Mouse (Mus musculus) cerebellum, adult 11-12 months (tissue): ENCODE data around the gene Prss36.

Experiments
- DNase-seq: peaks from one replicate; pipeline ENCODE4 v3.0.0; 2022

Gene Prss36

GRCm38 (mm10) chr7:127934075-127934474, 12.4 kb downstream of the Prss36 start:
- no peak for DNase-seq

DNA sequence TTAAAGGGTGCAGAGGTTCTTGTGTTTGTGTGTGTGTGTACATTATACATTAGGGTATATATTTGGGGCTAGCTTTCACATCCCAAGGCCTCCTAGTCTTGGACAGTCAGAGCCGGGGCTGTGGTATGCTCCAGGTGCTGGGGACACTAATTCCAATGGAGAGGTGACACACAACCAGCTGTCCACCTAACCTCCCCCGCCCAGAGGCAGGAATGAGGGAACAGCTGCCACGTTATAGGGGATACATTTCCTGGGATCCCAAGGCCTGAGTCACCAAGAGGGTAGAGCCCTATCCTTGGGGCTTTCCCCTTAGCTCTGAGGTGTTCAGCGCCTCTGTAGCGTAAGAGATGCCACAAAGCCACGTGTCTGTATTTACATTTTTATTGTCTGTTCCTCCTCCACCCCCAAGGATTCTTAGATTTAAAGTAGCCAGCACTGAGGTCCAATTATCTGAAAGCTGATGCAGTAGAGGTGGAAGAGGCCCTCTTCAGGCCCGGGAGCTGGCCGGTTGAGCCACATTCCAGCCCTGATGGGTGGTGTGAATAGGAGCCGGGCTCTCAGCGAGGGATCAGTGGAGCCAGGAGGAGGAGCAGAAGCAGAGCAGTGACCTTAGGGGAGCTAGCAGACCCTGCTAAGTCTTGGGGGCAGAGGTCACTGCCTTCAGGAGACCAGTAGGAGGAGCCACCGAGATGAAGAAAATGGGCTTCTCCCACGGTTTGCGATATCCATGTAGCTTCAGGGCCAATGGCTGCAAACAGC, 14.1 kb downstream of the Prss36 start:
- DNase-seq = no peak

DNA sequence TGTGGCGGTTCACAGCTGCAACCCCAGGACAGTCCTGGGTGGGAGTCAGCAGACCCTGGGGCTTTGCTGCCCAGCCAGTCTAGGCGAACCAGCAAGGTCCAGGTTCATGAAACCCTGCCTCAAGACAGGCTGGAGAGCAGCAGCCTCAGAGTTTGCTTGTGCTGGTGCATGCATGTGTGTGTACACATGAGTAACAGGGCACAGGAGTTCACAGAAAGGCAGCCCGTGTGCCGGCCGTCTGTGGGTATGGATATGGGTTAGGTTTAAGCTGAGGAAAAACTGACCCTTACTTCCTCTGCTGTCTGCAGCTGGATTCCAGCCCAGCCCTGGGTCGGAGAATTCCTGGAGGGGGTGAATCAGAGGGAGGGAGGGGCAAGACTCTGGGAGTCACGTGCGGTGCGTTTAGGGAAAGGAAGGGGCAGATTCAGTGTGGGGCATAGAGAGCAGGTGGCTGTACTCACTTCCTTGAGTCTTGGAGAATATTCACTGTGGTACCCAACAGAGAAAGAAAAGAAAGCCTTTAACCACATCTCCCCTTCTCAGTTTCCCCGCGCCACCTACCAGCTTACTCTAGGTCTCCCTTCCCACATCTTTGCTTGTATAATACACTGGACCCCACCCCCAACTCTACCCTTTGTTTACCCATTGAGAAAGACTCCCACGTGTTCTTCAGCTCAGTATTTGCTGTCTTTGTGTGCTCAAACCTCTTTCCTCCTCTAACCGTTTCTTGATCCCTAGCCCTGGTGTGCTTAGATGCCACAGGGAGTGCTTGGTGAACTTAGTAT, 15.0 kb downstream of the Prss36 start:
- DNase-seq = no peak

GRCm38 (mm10) chr7:127930636-127931035, 15.9 kb downstream of the Prss36 start:
- peak; percentile 4 for DNase-seq

DNA sequence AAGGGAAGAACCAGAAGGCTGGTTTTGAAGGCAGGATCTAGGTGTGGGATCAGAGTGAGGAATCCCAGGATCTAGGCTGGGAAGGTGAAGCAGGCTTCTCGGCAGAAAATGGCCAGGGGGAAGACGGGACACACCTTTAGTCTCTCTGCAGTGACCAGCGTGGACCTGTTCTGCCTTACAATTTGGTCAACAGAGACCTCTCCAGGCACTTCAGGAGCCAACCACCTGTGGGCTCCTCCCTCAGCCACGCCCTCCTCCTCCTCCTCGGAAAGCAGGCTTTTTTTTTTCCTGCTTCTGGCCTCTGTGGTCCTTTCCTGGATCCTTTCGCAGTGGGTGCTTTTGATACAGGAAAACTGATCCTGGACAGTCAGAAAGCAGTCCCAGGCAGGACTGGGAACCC, 16.6 kb downstream of the Prss36 start, which contains the start of gene Prss8:
Prss8 (minus strand) TSS at position 182 of the 400 bp plus-strand sequence.
- DNase-seq = peak; percentile 12

DNA sequence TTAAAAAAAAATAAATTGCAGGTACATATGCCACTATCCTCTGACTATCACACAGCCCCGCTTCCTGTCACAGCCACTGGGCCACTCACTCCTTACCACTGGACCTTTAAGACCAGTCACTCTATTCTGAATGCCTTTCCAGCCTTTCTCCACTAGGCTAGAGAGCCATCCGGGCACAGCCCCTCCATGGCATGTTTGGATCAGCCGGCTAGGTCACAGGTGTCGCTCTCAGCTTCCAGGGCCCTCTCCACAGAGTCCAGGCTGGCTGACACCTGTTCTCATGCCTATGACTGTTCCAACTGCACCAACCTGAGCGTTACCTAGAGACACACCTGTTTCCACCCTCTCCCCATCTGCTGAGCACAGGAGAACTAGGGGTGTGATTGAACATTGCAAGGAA, 17.9 kb downstream of the Prss36 start:
- DNase-seq = peak; percentile 48

GRCm38 (mm10) chr7:127927726-127928125, 18.8 kb downstream of the Prss36 start:
- DNase-seq = peak; percentile 17

DNA sequence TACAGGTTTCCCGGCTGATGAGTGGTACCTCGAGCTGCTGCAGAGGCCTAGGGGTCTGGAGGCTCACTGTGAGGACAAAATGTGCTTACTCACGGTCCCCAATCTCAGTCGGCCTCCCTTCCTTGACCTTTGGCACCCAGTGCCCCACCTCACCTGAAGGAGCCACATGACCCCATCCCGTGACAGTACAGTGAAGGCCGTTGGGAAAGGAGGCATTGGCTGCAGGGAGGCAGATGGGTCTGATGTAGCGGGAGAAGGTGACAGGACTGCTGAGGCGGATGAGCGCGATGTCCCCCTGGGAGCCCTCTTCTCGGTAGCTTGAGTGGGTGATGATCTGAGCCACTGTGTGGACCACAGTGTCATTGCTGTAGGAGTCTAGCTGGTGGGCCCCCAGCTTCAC, 19.7 kb downstream of the Prss36 start:
- DNase-seq = no peak

DNA sequence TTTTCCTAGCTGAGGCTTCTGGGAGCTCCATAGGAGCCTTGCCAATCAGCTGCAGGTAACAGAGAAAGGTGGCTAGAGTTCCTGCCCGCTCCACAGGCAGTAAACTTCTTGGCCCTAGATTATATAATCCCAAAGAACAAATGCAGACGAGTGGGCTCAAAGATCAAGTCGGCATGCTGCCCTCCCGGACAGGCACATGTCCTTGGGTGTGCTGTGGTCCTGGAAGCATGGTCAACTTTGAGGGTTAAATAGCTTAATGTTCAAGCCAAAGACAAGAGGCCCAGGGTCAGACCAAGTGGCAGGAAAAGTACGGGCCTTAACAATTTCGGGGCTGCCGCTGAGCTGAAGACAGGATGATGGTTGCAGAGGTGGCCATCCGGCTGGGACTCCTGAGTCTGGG, 20.5 kb downstream of the Prss36 start:
- DNase-seq = no peak

DNA sequence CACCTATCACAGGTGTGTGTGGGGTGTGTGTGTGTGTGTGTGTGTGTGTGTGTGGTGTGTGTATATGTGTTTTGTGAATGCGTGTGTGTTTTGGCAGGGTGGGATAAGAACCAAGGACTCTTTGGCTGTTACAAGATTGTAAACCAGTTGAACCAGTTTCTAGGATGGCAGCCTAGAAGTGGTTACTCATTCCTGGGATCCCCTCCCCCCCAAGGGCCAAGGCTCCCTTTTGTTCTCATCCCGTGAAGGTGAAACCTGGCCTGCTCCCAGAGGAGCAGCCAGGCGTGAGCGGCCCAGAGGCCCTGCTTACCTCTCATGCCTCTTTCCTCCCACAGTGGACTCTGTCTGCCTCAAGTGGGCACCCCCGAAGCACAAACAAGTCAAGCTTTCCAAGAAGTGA, 21.3 kb downstream of the Prss36 start:
- no peak for DNase-seq

GRCm38 (mm10) chr7:127923714-127924113, 22.8 kb downstream of the Prss36 start:
- no peak for DNase-seq

DNA sequence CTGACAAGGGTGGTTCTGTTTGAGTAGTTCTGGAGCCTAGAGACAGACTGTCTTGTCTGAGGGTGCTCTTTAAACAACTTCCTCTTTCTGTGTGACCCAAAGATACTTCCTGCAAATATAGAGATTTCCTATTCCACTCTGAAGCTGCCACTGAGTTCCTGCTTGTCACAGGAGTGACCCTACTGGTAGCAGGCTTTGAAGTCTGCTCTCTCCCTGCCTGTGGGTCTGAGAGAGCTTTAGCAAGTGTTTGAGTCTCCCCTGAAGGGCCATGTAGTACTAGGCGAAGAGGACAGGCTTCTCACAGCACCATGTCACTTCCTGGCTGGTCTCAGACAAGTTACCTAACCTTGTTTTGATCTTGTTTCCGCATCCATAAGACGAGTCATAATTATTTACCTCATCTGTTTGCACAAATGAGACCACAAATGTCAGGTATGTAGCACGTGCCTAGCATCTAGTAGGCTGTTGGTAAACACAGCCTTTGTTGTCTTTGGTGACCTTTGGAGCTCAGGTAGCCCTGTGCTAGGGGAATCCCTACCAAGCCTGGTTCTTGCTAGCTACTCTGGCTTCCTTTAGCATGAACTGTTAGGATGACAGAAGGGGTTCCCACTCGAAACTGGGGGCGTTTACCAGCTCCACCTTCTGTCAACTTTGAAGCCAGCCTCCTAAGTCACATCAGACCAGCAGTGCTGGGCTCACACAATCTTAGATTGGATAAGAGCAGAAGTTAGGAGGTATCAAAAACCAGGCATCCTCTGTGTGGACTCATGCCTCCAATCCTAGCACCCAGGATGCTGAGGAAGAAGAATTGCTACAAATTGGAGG, 23.9 kb downstream of the Prss36 start:
- DNase-seq = no peak

DNA sequence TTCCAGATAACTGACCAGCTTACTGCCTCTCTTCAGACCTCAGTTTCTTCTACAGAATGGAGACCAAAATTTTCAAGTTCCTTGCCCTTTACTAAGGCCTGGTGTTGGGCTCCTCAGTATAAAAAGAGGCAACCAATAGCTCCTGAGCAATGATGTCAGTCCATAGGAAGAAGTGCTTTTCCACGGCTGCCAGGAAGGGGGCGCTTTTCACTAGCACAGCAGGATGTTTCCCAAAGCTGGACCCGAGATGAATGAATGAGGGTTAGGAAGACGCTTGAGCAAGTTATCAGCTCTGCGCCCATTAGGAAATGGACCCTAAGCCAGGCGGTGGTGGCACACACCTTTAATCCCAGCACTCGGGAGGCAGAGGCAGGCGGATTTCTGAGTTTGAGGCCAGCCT, 25.0 kb downstream of the Prss36 start:
- no peak for DNase-seq

DNA sequence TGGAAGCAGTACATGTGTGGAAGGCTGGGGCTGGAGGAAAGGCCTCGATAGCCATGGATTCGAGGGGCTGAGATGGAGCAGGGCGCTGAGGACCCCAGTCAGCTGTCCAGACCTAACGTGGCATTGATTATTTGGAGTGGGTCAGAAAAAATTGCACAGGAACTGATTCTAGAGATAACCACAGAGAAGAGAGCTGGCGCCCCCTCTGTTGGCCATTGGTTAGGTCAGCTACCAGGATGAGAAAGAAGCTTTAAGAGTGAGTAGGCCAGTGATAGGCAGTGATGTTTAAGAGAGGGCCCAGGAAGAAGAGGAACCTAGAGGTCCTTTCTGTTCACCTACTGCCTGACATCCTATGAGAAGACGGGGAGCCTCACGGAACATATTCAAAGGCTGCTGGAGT, 27.2 kb downstream of the Prss36 start:
- no peak for DNase-seq

DNA sequence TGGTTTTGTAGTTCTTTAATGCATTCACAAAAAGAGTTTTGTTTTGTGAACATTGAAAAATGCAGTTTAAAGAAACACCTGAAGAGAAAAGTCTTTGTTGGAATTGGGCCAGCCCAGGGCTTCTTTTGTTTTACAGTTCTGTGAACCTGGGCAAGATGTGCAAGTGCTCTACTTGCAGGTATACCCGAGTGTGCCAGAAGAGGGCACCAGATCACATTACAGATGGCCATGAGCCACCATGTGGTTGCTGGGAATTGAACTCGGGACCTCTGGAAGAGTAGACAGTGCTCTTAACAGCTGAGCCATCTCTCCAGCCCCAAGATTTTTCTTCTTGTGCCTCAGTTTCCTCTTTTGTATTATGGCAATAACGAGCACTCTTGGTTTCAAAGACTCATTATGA, 28.3 kb downstream of the Prss36 start:
- no peak for DNase-seq

DNA sequence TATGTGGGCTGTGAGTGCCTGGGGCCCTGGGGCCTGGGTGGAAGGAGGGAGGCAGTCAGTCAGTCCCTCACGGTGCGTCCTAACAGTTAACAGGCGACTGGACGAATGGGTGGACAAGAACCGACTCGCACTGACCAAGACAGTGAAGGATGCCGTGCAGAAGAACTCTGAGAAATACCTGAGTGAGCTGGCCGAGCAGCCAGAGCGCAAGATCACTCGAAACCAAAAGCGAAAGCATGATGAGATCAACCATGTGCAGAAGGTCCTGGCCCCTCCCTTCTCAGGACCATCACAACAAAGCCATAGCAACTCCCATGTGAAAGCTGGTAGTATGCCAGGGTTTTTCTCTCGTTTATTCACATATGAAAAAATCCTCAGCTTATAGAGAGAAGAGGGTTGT, 31.2 kb downstream of the Prss36 start:
- DNase-seq = no peak

- DNase-seq = no peak
Observed at GRCm38 (mm10) chr7:127912938-127913337, 33.6 kb downstream of the Prss36 start.

DNA sequence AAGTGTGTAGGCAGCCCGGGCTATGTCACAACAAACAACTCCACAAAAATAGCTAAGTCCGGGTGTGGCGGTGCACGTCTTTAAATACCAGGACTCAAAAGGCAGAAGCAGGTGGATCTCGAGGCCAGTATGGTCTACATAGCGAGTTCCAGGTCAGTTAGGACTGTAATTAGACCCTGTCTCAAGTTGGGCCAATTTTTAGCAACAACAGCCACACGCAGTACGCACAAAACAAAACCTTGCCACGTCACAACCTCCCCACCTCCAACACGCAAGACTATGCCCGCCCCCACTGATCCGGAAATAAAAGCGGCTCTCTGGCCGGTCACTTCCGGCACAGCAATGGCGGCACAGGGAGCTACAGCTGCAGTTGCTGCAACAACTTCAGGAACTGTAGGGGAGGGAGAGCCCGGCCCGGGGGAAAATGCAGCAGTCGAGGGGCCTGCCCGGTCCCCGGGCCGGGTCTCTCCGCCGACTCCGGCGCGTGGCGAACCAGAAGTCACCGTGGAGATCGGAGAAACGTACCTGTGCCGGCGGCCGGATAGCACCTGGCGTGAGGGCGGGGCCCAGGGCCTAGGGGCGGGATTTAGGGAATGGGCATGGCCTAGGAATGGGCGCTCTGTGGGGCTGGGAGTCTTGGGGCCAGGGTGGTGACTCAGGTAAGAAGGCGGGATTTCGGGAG, 34.2 kb downstream of the Prss36 start, which contains the start of gene Kat8:
Kat8 (plus strand) TSS at position 327 of the 682 bp plus-strand sequence.
- peak; percentile 86 for DNase-seq

DNA sequence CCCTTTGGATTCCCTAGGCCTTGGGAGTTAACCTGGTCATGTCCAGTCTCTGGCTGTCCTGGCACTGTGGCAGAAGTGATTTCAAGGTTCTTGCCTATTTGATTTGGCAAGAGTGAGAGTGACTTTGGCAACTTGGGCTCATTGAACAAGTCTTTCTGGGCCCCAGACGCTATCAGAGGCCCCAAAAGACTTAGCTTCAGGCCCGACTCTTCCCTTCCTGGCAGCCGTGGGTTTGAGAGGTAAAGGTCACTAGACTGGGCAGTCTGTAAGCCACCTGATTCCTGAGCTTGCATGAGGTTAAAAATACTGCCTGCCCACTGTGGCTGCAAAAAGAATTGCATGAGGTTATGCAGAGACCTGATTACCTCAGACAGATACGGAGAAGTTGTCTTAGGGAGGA, 37.9 kb downstream of the Prss36 start:
- no peak for DNase-seq

- DNase-seq = no peak
Observed at GRCm38 (mm10) chr7:127907939-127908338, 38.6 kb downstream of the Prss36 start.

DNA sequence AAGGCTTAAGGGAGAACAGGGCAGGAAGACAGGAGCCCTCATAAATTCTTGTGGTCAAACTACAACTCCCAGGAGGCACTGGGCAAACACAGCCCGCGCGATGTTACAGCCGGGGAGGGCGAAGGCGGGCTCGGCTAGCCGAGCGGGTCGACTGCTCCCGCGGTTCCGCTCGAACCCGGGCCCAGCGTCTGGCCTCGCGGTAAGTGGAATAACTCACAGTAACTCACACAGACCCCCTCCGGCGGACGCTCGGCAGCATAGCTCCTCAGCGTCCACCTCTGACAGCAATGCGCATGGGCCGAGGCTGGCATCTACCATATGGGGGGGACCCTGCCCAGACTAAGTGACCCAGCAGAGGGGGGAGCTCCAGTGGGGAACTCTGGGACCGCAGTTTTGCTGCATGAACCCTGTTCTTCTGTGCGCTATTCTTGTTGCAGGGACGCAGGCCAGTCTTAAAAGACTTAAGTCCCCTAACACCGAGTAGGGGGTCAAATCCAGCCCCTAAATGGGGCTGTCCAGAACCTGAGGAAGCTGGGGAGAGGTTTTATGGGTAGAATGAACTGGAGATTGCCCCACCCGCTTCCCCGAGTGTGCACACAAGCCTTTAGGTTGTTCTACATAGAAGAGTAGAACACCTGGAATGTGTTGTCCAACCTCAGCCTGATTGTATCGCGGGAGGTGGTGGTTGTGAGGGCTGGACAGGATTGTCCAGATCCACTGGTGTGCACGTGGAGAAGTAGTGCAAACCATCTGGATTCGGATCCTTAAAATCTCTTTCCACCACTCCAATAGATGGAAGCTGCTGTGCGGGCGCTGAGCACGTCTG, 42.3 kb downstream of the Prss36 start, which contains the start of gene Bckdk:
Bckdk (plus strand) TSS at position 112 of the 826 bp plus-strand sequence.
- DNase-seq = peak; percentile 81

DNA sequence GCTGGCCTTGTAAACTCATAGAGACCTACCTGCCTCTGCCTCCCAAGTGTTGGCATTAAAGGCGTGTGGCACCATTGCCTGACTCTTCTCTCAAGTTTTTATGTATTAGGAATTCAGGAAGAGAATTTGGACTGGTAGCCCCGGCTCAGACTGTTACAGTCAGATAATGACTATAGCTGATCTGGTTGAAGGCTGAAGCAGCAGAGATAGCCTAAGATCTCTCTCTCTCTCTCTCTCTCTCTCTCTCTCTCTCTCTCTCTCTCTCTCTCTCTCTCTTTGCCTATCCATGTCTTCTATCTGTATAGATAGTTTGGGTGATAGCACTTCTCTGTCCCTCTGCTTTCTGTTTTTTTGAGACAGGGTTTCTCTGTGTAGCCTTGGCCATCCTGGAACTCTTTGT, 44.8 kb downstream of the Prss36 start:
- no peak for DNase-seq
